Mouse (Mus musculus) thymus, postnatal 4 days (tissue): ENCODE measurements around the gene Zfp286.
A peak's percentile ranks its signal among the peaks of the same experiment; 100 is the strongest.
"Not testable (repeated sequence)": the region's sequence is repeated elsewhere in the genome, so short reads cannot be mapped to it uniquely, and the experiment has no call there.

Experiments
- DNase-seq: peaks from one replicate; pipeline ENCODE4 v3.0.0; 2021

The Zfp286 gene

GRCm38 (mm10) chr11:62776510-62776909 is 12.8 kb downstream of the Zfp286 start:
- no peak for DNase-seq

DNA sequence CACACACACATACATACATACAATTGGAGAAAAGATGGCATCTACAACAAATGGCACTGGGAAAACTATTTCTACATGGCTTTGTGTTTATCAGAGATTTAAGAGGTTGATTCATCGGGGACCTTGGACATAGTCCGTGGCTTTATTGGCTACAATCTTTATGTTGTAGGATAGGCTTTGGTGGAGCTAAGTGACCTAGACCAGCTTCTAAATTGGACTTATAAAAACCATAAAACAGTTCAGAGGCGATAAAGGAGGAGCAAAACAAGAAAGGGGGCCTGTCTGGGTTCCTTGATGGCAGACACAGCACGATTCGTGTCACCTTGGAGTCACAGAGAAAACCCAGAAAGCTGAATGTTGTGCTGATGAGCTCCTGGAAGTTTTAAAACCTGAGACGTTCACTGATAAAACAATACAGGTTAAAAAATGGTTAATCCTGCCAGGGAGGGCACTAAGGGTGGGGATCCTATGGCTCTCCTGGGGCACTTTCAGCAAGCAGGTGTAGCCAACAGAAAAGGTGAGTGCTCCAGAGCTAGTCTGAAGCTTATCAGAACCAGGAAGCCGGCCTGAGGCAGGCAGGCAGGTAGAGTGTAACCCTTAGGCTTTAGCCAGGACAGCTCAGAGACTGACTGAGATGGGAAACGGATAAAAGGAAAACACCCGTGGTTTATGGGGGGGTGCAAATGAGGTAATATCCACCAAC is 28.4 kb downstream of the Zfp286 start:
- DNase-seq: no peak

- no peak for DNase-seq
Observed at GRCm38 (mm10) chr11:62758491-62758890, 30.8 kb downstream of the Zfp286 start.

GRCm38 (mm10) chr11:62757906-62758305 is 31.4 kb downstream of the Zfp286 start:
- DNase-seq: no peak

GRCm38 (mm10) chr11:62757143-62757507 is 32.1 kb downstream of the Zfp286 start:
- DNase-seq: no peak

DNA sequence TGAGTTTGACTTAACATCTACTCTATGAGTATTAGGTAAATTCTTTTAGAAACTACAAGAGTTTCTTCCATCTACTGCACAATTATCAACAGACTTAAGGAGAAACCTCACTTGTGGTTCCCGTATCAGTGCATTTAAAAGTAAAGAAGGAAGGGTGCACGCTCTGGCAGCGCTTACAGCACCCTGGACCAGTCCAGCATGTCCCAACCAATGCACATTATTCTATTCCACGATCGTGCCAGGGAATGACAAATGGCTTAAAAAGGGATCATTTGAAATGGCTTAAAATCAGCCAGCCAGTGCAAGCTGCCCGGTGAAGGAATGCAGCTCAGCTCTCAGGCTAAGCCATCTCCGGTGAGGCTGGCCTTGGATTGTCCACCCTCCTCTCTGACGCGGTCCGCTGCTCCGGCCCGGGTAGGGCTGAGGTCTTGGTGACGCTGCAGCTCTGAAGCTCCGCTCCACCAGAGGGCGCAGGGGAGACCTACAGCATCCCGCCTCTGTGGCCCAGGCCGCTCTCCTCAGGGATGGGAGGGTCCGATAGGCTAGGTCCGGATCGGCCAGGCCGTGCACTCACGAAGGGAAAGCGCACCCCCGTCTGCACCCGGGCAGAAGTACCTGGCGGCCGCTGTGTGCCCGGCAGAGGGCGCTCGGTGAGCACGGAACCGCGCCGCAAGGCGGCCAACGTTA is 32.7 kb downstream of the Zfp286 start:
- peak; percentile 95 for DNase-seq

- DNase-seq: no peak
Observed at GRCm38 (mm10) chr11:62752780-62753179, 36.5 kb downstream of the Zfp286 start, which contains the start of gene Gm10428. Gene Gm10428 (plus strand): TSS chr11:62753100.

GRCm38 (mm10) chr11:62752191-62752590 is 37.1 kb downstream of the Zfp286 start:
- DNase-seq: no peak

DNA sequence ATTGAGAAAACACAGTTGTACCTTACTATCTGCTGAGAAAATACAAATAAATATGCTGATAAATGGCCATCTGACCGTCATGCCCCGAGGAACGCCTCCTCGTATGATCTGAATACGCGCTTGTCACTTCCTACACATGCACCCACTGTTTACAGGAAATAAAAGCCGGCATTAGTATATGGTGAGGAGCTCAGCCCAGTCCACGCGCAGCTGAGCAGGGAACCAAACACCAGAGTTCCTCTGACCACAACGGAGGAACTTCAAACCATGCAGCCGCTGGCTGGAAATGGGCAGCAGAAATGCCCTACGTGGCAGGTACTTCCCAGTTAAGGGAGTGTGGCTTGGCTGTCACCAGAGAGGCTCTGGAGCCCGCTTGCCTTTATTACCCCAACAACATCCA is 39.8 kb downstream of the Zfp286 start:
- not testable (repeated sequence) for DNase-seq

DNA sequence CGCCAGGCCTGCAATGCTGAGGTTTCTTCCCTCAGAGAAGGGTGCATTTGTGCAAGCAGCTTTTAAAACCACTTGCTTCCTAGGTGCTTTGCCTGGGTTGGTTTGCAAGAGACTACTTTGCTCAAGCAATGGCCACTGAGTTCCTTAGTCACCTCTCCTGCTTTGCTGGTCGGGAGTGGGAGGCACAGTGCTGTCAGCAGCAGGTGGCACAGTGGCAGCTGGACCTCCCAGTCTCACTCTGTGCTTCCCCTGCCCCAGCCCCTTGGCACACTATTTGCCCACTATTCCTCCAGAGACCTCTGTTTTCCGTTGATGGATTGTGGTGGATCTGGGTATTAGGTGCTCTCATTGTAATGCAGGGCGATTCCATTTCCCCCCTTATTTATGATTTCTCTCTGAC is 41.2 kb downstream of the Zfp286 start:
- no peak for DNase-seq

DNA sequence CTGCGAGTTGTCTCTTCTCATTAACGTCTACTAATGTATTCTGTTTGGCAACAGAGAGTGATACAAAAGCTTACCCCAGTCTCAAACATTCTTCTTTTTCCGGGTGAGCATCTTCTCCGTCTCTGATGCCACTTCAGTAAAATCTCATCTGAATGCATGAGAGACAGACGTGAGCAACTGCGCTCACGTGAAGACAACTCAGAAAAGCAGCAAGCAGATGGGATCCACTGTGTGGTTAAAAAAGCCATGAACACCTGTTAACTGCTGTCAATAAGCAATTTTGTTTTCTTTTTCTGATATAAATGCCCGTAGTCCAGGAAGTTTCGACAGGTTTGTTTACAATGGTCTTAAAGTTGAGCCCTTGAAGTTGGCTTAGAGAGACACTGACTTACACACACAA is 42.0 kb downstream of the Zfp286 start:
- DNase-seq: no peak

- DNase-seq: peak; percentile 90
Observed at GRCm38 (mm10) chr11:62746001-62746533, 43.2 kb downstream of the Zfp286 start.

DNA sequence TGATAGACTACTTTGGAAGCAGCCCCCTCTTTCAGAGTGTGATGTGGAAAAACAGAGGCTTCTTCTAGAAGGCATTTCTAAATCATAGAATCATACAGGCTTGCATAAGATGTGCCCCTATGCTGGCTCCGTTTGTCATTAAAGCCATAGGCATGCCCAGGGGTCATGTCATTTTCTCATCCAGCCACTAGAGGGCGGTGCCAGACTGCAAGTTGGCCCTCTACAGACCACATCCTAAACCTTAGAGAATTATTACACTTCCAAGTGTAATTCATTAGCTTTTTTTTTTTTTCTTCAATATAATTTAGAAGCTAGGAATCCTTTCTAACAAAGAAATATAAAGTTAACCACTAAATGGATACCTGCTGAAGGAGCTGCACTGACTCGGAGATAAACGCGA is 45.2 kb downstream of the Zfp286 start:
- peak; percentile 86 for DNase-seq

- DNase-seq: no peak
Observed at GRCm38 (mm10) chr11:62742261-62742957, 46.9 kb downstream of the Zfp286 start.

GRCm38 (mm10) chr11:62741186-62741585 is 48.1 kb downstream of the Zfp286 start:
- no peak for DNase-seq

- DNase-seq: no peak
Observed at GRCm38 (mm10) chr11:62732665-62733064, 56.6 kb downstream of the Zfp286 start.

DNA sequence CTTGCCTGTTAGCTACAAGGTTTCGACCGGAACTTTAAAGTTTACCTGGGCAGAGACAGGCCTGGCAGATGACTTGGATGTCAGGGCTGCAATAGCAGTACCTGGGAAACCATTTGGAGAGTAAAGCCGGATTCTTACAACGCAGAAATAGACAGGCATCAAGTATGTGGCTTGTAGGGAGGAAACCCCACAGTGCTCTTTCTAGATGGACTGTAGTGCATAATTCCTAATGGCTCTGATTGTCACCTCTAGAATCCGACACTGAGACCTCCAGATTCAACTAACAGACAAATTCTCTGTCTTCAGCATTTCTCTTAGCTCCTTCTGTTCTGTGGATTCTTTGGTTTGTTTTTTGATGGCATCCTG is 57.3 kb downstream of the Zfp286 start:
- no peak for DNase-seq

GRCm38 (mm10) chr11:62731311-62732021 is 57.8 kb downstream of the Zfp286 start, which contains the start of gene Zfp287:
Gene Zfp287 (minus strand): TSS chr11:62731905.
- peak; percentile 85 for DNase-seq

DNA sequence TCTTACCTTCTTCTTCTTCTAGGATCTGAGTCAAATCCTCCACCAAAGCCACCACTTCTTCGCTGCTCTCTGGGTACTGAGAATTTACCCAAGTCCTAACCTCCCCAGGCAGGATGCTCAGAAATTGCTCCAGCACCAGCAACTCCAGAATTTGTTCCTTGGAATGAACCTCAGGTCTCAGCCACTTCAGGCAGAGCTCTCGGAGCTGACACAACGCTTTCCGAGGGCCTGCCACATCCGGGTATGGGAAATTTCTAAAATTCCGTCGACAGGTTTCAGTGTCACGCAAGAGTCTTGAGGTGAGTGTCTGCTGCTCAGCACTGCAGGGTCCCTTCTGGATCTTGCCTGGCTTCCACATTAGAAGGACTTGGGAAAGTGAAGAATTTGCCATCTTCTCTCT is 61.0 kb downstream of the Zfp286 start:
- no peak for DNase-seq

GRCm38 (mm10) chr11:62710657-62711056 is 78.6 kb downstream of the Zfp286 start:
- no peak for DNase-seq

GRCm38 (mm10) chr11:62708252-62708651 is 81.0 kb downstream of the Zfp286 start:
- no peak for DNase-seq

GRCm38 (mm10) chr11:62706141-62706540 is 83.1 kb downstream of the Zfp286 start:
- DNase-seq: no peak
